Mouse (Mus musculus) adrenal gland, postnatal 25 days (tissue): Measurements from ENCODE around the gene Cers1. TPM values are rescaled to one million over a fixed set of nuclear protein-coding genes. Genes with fewer than 3 reads are reported as not detected.

Source experiments
- DNase-seq: peaks from one replicate; pipeline ENCODE4 v3.0.0; 2021; ENCODE audit warnings: mixed read lengths
- total RNA-seq: library from RNA; stranded (reverse); gene quantifications from 2 replicates; pipeline ENCODE4 v1.2.3, GENCODE M21; 2021

Cers1 gene
- total RNA-seq, 1 experiment from 2014 or later = 3.4 TPM

- DNase-seq = peak; percentile 45
Observed at GRCm38 (mm10) chr8:70352657-70353151, 37.1 kb downstream of the Cers1 start.

- peak; percentile 100 for DNase-seq
Observed at GRCm38 (mm10) chr8:70353194-70353817, 37.7 kb downstream of the Cers1 start, which contains the start of gene Upf1. Gene Upf1, minus strand, starts transcription at chr8:70353278.

GRCm38 (mm10) chr8:70354004-70354403 lies 38.4 kb downstream of the Cers1 start:
- no peak for DNase-seq

- no peak for DNase-seq
Observed at GRCm38 (mm10) chr8:70356111-70356510, 40.5 kb downstream of the Cers1 start.

- no peak for DNase-seq
Observed at GRCm38 (mm10) chr8:70359411-70359810, 43.8 kb downstream of the Cers1 start.

- no peak for DNase-seq
Observed at GRCm38 (mm10) chr8:70360769-70361168, 45.2 kb downstream of the Cers1 start.

- no peak for DNase-seq
Observed at GRCm38 (mm10) chr8:70361484-70362032, 46.0 kb downstream of the Cers1 start.

- peak; percentile 32 for DNase-seq
Observed at GRCm38 (mm10) chr8:70364066-70364465, 48.5 kb downstream of the Cers1 start.

- no peak for DNase-seq
Observed at GRCm38 (mm10) chr8:70366588-70366987, 51.0 kb downstream of the Cers1 start.

GRCm38 (mm10) chr8:70370476-70370875 lies 54.9 kb downstream of the Cers1 start:
- no peak for DNase-seq

GRCm38 (mm10) chr8:70371951-70372350 lies 56.4 kb downstream of the Cers1 start:
- DNase-seq = no peak

GRCm38 (mm10) chr8:70373397-70374317 lies 58.1 kb downstream of the Cers1 start, which contains the start of gene Comp:
Gene Comp, plus strand, starts transcription at chr8:70373558.
- DNase-seq = no peak

GRCm38 (mm10) chr8:70374318-70374927 lies 58.8 kb downstream of the Cers1 start:
- peak; percentile 81 for DNase-seq

- DNase-seq = no peak
Observed at GRCm38 (mm10) chr8:70375212-70375859, 59.8 kb downstream of the Cers1 start.

- no peak for DNase-seq
Observed at GRCm38 (mm10) chr8:70376275-70376741, 60.7 kb downstream of the Cers1 start.

- no peak for DNase-seq
Observed at GRCm38 (mm10) chr8:70377049-70377448, 61.5 kb downstream of the Cers1 start.

GRCm38 (mm10) chr8:70380069-70380468 lies 64.5 kb downstream of the Cers1 start:
- DNase-seq = no peak
